Mouse (Mus musculus) kidney, adult 9 months (tissue): ENCODE data around the gene Dgat2.

Source experiments
- DNase-seq: peaks from one replicate; pipeline ENCODE4 v3.0.0; 2022

Gene Dgat2

DNA sequence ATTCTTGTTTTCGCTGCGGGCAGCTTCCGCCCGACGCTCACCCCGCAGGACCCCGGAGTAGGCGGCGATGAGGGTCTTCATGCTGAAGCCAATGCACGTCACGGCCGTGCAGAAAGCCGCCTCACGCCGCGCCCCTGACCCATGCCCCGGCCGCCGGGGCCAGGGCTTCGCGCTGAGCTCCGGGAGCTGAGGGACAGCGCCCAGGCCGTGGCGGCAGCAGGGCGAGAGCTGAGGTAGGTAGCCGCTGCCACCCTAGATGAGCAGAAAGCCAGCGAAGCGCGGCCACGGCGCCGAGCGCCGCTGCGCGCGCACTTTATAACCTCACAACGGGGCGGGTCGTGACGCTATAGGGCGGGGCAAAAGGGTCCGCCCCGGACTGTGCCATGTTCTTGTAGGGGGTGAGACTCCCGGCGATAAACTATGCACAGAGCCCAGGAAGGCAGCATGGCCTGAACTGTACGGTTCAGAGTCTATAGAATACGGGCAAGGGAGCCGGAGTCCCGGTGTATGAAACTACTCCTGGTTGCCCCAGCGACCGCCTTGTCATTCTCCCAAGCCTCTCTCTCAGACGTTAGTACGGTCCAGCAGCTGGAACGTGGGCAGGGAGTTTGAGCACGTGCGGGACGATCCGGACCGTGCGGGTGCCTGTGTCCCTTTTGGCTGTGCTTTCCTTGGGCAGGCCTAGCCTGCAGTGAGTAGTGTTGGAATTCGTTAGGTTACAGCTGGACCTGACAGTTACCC is at the start of gene Dgat2:
TSS of gene Dgat2 (minus strand) at position 288 of the 741 bp plus-strand sequence.
- peak; percentile 95 for DNase-seq

- peak; percentile 81 for DNase-seq
Measured at GRCm38 (mm10) chr7:99230061-99230747, 47.7 kb upstream of the Dgat2 start.

DNA sequence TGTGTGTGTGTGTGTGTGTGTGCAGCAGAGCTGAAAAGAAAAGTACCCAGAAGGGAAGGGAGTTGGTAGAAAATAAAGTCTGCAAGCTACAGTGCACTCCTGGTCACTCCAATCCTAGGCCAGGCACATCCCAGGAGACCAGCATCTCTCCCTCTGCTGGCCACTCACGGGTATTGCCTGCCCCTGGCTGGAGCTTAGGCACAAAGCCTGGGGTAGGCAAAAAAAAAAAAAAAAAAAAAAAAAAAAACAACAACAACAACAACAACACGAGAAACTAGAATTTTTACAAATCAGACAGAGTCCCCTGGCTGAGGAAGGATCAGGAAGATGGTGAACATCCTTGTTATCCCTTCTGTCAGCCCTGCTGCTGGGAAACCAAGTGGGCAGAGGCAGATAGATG is 46.9 kb upstream of the Dgat2 start:
- peak; percentile 65 for DNase-seq

DNA sequence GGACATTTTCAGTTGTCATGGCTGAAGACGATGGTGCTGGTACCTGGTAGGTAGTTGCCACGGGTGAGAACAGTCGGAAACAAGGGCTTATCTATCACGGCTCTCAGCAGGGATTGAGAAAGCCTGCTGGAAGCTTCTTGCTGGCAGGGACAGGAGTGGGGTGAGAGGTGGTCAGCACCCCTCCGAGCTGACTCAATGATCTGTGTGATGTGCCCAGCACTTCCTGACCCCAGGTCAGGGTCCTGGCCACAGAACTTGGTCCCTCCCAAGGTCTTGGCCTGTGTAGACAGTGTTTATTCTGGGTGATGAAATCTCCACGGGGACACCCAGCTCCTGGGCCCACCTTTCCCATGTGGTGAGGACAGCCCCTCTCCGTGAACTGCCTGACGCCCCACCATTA is 46.3 kb upstream of the Dgat2 start:
- DNase-seq: no peak

DNA sequence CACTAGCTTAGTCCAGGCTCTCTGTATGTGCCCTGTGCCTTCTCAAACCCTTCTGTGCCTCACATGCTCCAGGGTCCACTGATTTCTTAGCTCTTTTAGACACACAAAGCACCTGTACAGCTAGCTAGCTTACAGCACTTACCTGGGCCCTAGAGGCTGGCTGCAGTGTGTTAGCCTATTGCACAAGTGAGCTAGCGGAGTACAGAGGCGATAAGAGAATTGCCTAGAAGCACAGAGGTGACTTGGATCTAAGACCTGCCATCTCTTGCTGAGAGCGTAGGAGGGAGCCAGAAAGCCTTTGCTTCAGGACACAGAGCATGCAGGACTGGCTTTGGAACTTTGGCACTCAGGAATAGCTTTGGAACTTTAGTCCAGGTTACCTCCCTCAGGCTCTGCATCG is 44.7 kb upstream of the Dgat2 start:
- DNase-seq: no peak

GRCm38 (mm10) chr7:99226662-99227061 is 44.1 kb upstream of the Dgat2 start:
- DNase-seq: no peak

DNA sequence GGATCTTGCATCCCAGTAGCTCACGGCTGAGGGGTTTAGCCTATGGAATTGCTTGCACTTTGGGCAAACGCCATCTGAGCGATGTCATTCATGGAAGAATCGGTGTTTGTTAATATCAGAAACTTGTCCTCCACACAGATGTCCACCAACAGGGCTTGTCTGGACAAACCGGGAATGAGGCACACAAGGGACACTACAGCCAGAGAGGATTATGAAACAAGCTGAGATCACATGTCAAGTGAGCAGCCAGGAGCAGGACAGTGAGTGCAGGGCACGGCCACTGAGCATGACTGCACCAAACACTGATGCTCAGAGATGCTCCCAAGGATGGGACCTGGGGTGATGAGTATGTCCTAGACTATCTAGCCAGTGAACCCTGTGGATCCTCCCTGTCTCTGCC is 42.9 kb upstream of the Dgat2 start:
- peak; percentile 75 for DNase-seq

DNA sequence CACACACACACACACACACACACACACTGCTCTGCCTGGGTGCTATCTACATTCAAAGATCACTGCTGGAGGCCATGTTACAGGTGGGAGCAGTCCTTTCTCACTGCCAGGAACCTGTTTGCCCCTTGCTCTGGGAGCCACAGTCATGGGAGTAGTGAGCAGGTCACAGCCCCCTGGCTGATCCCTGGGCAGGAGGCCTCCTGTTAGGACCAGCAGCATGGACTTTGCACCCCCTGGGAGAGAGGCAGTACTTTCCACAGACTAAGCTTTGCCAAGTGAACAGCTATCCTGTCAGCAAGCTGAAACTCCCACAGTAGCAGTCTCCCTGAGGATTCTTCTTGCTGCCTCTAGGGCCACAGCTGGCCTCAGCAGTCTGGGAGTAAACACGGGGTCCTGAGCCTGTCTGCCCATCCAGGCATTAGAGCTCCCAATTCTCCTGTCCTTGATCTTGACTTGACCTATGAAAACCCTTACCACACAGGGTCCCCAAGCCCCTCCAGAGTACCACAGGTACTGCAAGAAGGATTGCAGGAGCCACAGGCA is 42.2 kb upstream of the Dgat2 start:
- DNase-seq: peak; percentile 95

GRCm38 (mm10) chr7:99224225-99224624 is 41.7 kb upstream of the Dgat2 start:
- peak; percentile 54 for DNase-seq

DNA sequence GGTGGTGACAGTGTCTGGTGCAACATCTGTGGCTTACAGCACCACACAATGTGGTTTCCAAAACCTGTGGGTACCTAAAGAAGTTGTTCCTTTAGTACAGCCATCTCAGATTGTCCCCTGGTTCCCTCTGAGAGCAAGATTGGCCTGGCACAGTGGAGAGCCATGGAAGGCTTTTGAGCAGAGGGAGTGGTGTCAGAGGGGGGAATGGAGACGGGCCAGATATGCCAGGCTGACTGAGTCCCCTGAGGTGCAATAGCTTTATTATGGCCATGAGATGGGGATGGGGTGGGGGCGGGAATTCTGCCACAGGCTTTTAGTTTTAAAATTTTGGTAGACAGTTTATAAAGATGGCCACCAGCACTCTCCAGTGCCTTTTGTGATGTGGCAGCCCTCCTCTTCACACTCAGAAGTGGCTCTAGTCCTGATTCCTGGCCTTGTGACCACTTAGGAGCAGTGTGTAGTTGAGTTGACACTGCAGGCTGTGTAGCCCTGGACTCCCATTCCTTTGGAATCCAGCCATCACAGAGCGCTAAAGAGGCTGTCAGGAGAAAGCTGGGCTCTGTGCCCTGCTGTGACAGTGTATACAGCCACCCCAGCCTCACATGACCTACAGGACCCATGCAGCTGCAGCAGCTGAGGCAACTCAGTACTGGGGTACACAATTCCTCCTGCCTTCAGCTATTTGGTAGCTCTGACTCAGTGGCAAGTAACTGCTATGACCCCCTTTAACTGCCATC is 35.0 kb upstream of the Dgat2 start:
- DNase-seq: no peak

DNA sequence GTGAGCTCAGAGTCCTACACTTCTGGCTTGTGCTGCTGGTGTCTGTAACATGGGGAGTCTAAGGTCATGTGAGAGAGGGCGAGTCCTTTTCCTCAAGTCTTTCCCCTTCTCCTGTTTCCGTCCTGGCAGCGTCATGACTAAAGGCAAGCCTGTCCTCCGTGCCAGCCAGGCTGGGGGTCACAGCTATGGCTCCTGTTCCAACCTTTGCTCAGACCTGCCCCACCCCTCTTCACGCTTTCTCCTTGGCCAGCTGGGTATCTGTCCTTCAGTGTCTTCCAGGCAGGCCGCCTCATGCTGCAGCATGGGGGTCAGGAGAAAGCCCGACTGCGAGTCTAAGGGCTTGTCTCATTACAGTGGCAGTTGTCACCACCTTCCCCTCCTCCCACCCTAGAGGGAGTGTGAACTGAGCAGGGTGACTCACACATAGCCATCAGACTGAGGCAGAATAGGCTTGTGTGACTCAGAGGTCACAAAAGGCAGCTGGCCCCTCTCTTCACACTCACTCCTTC is 32.9 kb upstream of the Dgat2 start:
- DNase-seq: peak; percentile 84

GRCm38 (mm10) chr7:99214621-99215185 is 32.2 kb upstream of the Dgat2 start:
- DNase-seq: peak; percentile 82

GRCm38 (mm10) chr7:99213686-99214085 is 31.2 kb upstream of the Dgat2 start:
- DNase-seq: no peak

DNA sequence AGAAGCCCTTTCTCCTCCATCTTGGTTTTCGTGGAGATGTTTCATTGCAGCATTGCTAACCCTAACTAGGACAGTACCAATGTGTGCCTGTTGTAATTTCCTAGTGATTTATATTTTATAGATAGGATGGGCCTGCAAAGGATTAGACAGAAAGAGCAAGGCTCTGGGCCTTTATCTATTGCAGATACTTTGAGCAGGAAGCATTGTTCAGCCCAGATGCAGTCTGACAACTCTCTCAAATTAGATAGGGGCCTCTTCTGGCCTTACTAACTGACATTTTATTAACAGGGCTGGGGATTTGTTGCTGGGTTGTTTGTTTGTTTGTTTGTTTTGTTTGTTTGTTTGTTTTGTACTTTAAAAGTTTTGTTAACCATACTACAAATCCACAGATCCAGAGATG is 30.5 kb upstream of the Dgat2 start:
- no peak for DNase-seq

GRCm38 (mm10) chr7:99208704-99209103 is 26.2 kb upstream of the Dgat2 start:
- DNase-seq: no peak

- no peak for DNase-seq
Measured at GRCm38 (mm10) chr7:99206364-99206763, 23.8 kb upstream of the Dgat2 start.

GRCm38 (mm10) chr7:99202163-99202562 is 19.6 kb upstream of the Dgat2 start:
- DNase-seq: no peak

DNA sequence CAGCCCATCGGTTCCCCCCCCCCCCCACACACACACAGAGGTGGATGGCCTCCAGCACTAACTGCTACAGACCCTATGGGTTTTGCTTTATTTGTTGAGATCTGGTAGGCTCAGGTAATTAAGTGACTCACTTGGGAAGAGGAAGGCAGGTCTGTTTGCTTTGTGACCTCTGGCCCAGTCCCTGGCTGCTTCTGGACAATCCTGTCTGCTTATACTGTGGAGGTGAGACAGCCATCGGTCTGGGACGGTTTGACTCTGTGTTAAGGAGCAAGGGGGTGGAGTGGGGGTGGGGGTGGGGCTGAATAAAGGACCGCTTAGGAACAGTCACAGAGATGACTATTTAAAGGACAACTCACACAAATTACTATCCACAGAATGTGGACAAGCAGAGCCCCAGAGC is 17.8 kb upstream of the Dgat2 start:
- DNase-seq: peak; percentile 46

GRCm38 (mm10) chr7:99199451-99200175 is 17.1 kb upstream of the Dgat2 start:
- no peak for DNase-seq

DNA sequence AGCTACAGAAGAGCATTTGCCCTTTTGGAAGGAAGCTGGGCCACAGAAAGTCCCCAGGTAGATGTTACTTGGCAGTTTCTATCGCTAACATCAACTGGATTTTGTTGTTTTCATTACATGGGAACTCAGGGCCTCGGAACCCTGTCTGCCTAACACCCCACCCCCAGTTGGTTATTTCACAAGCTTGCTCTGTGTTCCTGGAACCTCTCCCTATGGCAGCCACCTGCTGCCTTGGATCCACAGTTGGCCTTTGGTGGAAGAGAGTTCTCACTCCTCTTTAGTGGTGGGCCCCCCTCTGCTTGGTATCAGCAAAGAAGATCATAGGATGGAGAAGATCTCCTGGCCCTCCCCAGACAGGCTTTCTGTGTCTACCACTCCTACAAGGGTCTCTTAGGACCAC is 16.3 kb upstream of the Dgat2 start:
- no peak for DNase-seq

DNA sequence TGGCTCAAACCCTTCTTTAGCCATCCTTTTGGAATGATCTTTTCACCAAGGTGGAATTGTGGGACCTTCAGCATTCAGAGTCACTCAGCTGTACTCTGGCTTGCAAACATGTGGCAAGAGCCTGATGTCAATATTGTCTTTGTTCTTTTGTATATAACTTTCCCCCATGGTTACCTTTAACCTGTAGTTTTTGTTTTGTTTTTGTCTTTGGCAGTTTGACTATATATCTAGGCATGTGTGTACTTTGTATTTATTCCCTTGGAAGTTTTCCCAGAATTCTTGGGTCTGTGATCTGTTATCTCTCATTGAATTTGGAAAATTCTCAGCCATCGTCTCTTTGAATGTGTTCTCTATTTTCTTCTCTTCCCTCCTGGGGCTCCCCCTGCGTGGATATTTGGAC is 12.0 kb upstream of the Dgat2 start:
- no peak for DNase-seq

GRCm38 (mm10) chr7:99193926-99194325 is 11.4 kb upstream of the Dgat2 start:
- no peak for DNase-seq
